14 mouse cellular contexts compared by ENCODE assay signal in genomic region chr2:122905129-122906072, GRCm38 (mm10).
DNase-seq lines count a peak whose midpoint lies in the region; ATAC-seq and TF ChIP-seq lines count a peak whose summit lies in the region.
"Had no signal": no experiment of that assay in that cellular context is flagged by ENCODE, and none has a peak within 500 bp of the region (broad histone marks: within the 10 kb centered on the region; RNA-seq: fewer than 3 reads in every experiment).

No protein-coding gene starts in this region.

- no peaks in the 10 kb centered on the region for H3K9me3 ChIP-seq in embryonic facial prominence, embryonic 14.5 days (ENCODE audit: control insufficient read depth, low read length)
- no peaks in the 10 kb centered on the region; the same call in 1 of the 2 replicates for H3K9me3 ChIP-seq in hindbrain, embryonic 13.5 days
- H3K9me3 ChIP-seq in midbrain, embryonic 16.5 days (replicated peaks; ENCODE audit: control insufficient read depth, low read length, poor library complexity, severe bottlenecking): no peaks in the 10 kb centered on the region; the same call in 1 of the 2 replicates

- DNase-seq in brain, embryonic 14.5 days (ENCODE audit: low read depth): peak; percentile 85
- DNase-seq in embryonic facial prominence, embryonic 14.5 days (ENCODE audit: low spot score): peak; percentile 3
- no peak for DNase-seq in adrenal gland, postnatal 4 days (ENCODE audit: low spot score in 2 of 2)
- no peak for DNase-seq in cerebellum, postnatal 36 days
- DNase-seq in heart, adult 2 months: no peak
- DNase-seq in urinary bladder, postnatal 36 days (ENCODE audit: low spot score in 2 of 2): no peak
- DNase-seq: adrenal gland, postnatal 14 days; heart, postnatal 4 days; thymus, adult 2 months had no signal

- no peaks in the 10 kb centered on the region for H3K27me3 ChIP-seq in embryonic facial prominence, embryonic 14.5 days (replicated peaks; ENCODE audit: control insufficient read depth, insufficient read depth, low read length)
- no peaks in the 10 kb centered on the region for H3K27me3 ChIP-seq in hindbrain, embryonic 13.5 days
- H3K27me3 ChIP-seq in midbrain, embryonic 16.5 days (ENCODE audit: control insufficient read depth, insufficient read depth, low read depth, low read length): no peaks in the 10 kb centered on the region
- no peaks in the 10 kb centered on the region for H3K27me3 ChIP-seq in heart, adult 2 months (ENCODE audit: control insufficient read depth, insufficient read depth, low read length)
- H3K27me3 ChIP-seq: liver, embryonic 12.5 days had no signal

- H3K36me3 ChIP-seq in embryonic facial prominence, embryonic 14.5 days (ENCODE audit: control insufficient read depth, insufficient read depth, low read length): no peaks in the 10 kb centered on the region
- no peaks in the 10 kb centered on the region for H3K36me3 ChIP-seq in hindbrain, embryonic 13.5 days
- no peaks in the 10 kb centered on the region for H3K36me3 ChIP-seq in midbrain, embryonic 16.5 days (ENCODE audit: control insufficient read depth, insufficient read depth, low read length)
- H3K36me3 ChIP-seq in heart, adult 2 months (ENCODE audit: control insufficient read depth, insufficient read depth, low read length): no peaks in the 10 kb centered on the region
- H3K36me3 ChIP-seq: heart, embryonic 10.5 days; liver, embryonic 12.5 days had no signal

- TF ChIP-seq POLR2A in brain, embryonic 14.5 days (IDR thresholded peaks at IDR 0.05; ENCODE audit: borderline replicate concordance, extremely low read depth, insufficient read depth, insufficient read length, poor library complexity, severe bottlenecking): no peak
- no peak for TF ChIP-seq POLR2A in heart, adult 2 months (IDR thresholded peaks at IDR 0.05; ENCODE audit: insufficient read depth, low read depth, low read length)

- H3K4me2 ChIP-seq in embryonic facial prominence, embryonic 14.5 days (ENCODE audit: low read depth, low read length): no peak overlapping the region
- 0 out of 2 replicates have a peak overlapping the region, but pooled peaks have one; percentile 8 for H3K4me2 ChIP-seq in hindbrain, embryonic 13.5 days
- H3K4me2 ChIP-seq in midbrain, embryonic 16.5 days (ENCODE audit: low read length): no peak overlapping the region
- H3K4me2 ChIP-seq: liver, embryonic 12.5 days had no signal

- no peak for TF ChIP-seq EP300 in heart, adult 2 months (IDR thresholded peaks at IDR 0.05; ENCODE audit: insufficient read depth, low read depth, low read length)

- H3K4me3 ChIP-seq in embryonic facial prominence, embryonic 14.5 days (ENCODE audit: low read depth, low read length): no peak overlapping the region
- H3K4me3 ChIP-seq in hindbrain, embryonic 13.5 days: no peak overlapping the region
- H3K4me3 ChIP-seq in midbrain, embryonic 16.5 days (ENCODE audit: low read depth, low read length): no peak overlapping the region
- no peak overlapping the region for H3K4me3 ChIP-seq in heart, adult 2 months
- H3K4me3 ChIP-seq: heart, embryonic 10.5 days; liver, embryonic 12.5 days had no signal

- H3K27ac ChIP-seq in embryonic facial prominence, embryonic 14.5 days (replicated peaks; ENCODE audit: low read depth, low read length): no peak overlapping the region
- 0 out of 2 replicates have a peak overlapping the region, but pooled peaks have one; percentile 12 for H3K27ac ChIP-seq in hindbrain, embryonic 13.5 days
- H3K27ac ChIP-seq in midbrain, embryonic 16.5 days (ENCODE audit: low read length): 0 out of 2 replicates have a peak overlapping the region, but pooled peaks have one; percentile 43
- H3K27ac ChIP-seq in heart, adult 2 months: no peak overlapping the region
- H3K27ac ChIP-seq: heart, embryonic 10.5 days; liver, embryonic 12.5 days; macrophage had no signal

- no peak for TF ChIP-seq CTCF in brain, embryonic 14.5 days (IDR thresholded peaks at IDR 0.05; ENCODE audit: borderline replicate concordance, extremely low read depth, insufficient read depth, insufficient read length)
- no peak for TF ChIP-seq CTCF in heart, adult 2 months (IDR thresholded peaks at IDR 0.05)

- ATAC-seq in embryonic facial prominence, embryonic 14.5 days (ENCODE audit: low read depth): no peak
- peak; percentile 66; the same call in 1 of the 2 replicates for ATAC-seq in hindbrain, embryonic 13.5 days (ENCODE audit: low FRiP score)
- peak; percentile 51; the same call in 1 of the 2 replicates for ATAC-seq in midbrain, embryonic 16.5 days
- ATAC-seq: liver, embryonic 12.5 days had no signal

- intact Hi-C loops in heart, adult 2 months (cut with DNase I): no loop called here

- H3K4me1 ChIP-seq in embryonic facial prominence, embryonic 14.5 days (ENCODE audit: control insufficient read depth, insufficient read depth, low read length): no peaks in the 10 kb centered on the region
- H3K4me1 ChIP-seq in hindbrain, embryonic 13.5 days (replicated peaks): peaks cover 7% of the 10 kb centered on the region
- H3K4me1 ChIP-seq in midbrain, embryonic 16.5 days (ENCODE audit: control insufficient read depth, insufficient read depth, low read length): peaks cover 6% of the 10 kb centered on the region; the same call in 1 of the 2 replicates
- no peaks in the 10 kb centered on the region for H3K4me1 ChIP-seq in heart, adult 2 months (ENCODE audit: control insufficient read depth, insufficient read depth, low read length)
- H3K4me1 ChIP-seq: liver, embryonic 12.5 days had no signal

- WGBS in embryonic facial prominence, embryonic 14.5 days: 44% methylated on average over 11 of the region's 11 CpGs
- WGBS in hindbrain, embryonic 13.5 days: 24% methylated on average over 11 of the region's 11 CpGs
- 9% methylated on average over 11 of the region's 11 CpGs for WGBS in midbrain, embryonic 16.5 days
- WGBS in heart, adult 2 months: 74% methylated on average over 11 of the region's 11 CpGs

- no peak overlapping the region for H3K9ac ChIP-seq in embryonic facial prominence, embryonic 14.5 days (ENCODE audit: low read depth, low read length)
- H3K9ac ChIP-seq in hindbrain, embryonic 13.5 days: no peak overlapping the region
- no peak overlapping the region for H3K9ac ChIP-seq in midbrain, embryonic 16.5 days (ENCODE audit: low read depth, low read length)
- no peak overlapping the region for H3K9ac ChIP-seq in heart, adult 2 months (ENCODE audit: low read depth, low read length)
- H3K9ac ChIP-seq: liver, embryonic 12.5 days had no signal

- no peaks in the 10 kb centered on the region for H3K79me2 ChIP-seq in heart, adult 2 months (replicated peaks; ENCODE audit: control insufficient read depth, insufficient read depth, low read length)

Comparison
In these comparisons a context has a peak if more than half of its experiments do, and no peak if none do; other contexts are left out.
1. DNase-seq: peak in brain, embryonic 14.5 days (single experiment) and embryonic facial prominence, embryonic 14.5 days (single experiment); none in adrenal gland, postnatal 4 days (0 of 2), cerebellum, postnatal 36 days (0 of 2), heart, adult 2 months (0 of 2) and urinary bladder, postnatal 36 days (0 of 2).
2. H3K27ac ChIP-seq: peak in hindbrain, embryonic 13.5 days (single experiment) and midbrain, embryonic 16.5 days (single experiment); none in embryonic facial prominence, embryonic 14.5 days (single experiment) and heart, adult 2 months (single experiment).